Mouse (Mus musculus) cerebellum, adult 8-10 months (tissue): ENCODE data around the gene Paqr7.
A peak's percentile ranks its signal among the peaks of the same experiment; 100 is the strongest.
"Not testable (repeated sequence)": the region's sequence is repeated elsewhere in the genome, so short reads cannot be mapped to it uniquely, and the experiment has no call there.

Experiments used
- DNase-seq: peaks from one replicate; pipeline ENCODE4 v3.0.0; 2022

Paqr7 gene

GRCm38 (mm10) chr4:134474240-134474639 lies 22.3 kb upstream of the Paqr7 start:
- DNase-seq: no peak

- peak; percentile 64 for DNase-seq
These were observed 19.6 kb upstream of the Paqr7 start for GRCm38 (mm10) chr4:134476899-134477298.

- peak; percentile 98 for DNase-seq
These were observed 18.5 kb upstream of the Paqr7 start for GRCm38 (mm10) chr4:134478031-134478430.

DNA sequence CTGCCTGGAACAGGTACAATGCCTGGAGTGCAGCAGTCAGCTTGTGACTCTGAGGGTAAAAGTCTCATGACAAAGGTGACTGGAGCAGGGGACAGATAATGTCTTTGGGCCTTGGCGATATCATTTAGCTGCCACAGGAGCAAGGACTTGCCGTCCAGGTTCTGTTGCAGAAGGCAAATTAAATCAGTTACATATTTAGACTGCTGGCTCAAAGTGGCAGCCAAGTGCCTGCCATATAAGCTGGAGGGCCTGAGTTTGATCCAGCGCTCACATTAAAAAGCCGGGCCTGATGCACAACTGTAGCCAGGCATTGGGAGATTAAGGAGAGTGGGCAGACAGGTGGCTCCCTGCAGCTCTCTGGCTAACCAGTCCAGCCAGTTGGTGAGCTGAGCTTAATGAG lies 16.7 kb upstream of the Paqr7 start:
- DNase-seq: no peak

GRCm38 (mm10) chr4:134480864-134481263 lies 15.6 kb upstream of the Paqr7 start:
- DNase-seq: peak; percentile 79

DNA sequence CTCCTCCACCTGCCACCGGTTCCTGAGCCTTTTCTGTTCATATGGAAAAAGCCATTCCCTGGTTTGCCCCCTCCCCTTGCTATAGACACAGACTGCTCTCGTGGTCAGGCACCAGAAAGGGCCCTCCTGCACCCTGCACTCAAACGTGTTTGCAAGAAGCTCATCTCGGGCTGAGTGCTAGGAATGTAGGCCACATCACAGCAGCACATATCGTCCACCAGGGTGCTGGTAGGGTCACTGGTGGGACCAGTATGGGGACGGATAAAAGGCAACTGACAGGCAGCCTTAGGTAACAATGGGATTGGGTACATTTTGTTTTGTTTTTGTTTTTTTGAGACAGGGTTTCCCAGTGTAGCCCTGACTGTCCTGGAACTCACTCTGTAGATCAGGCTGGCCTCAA lies 15.2 kb upstream of the Paqr7 start:
- DNase-seq: no peak

GRCm38 (mm10) chr4:134482442-134482841 lies 14.1 kb upstream of the Paqr7 start:
- DNase-seq: peak; percentile 54

GRCm38 (mm10) chr4:134483078-134483688 lies 13.3 kb upstream of the Paqr7 start:
- DNase-seq: peak; percentile 67

- DNase-seq: peak; percentile 87
These were observed 12.8 kb upstream of the Paqr7 start for GRCm38 (mm10) chr4:134483696-134484095.

DNA sequence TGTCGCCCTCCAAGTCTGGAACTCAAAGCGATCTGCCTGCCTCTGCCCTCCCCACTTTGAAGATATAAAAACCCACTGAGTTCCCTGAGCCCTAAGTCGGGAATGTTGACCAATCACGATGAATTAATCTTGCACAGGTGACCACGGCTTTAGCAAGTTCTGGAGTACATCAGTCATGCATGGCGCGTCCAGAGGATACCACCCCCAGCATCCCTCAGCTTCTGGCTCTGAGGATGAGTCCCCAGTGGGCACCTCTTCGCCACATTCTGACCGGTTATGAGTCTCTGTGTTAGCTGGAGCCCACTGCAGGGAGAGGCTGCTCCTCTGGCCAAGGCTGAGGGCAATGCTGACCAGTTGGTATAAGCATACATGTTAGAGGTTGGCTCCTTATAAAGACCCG lies 12.3 kb upstream of the Paqr7 start:
- peak; percentile 67 for DNase-seq

DNA sequence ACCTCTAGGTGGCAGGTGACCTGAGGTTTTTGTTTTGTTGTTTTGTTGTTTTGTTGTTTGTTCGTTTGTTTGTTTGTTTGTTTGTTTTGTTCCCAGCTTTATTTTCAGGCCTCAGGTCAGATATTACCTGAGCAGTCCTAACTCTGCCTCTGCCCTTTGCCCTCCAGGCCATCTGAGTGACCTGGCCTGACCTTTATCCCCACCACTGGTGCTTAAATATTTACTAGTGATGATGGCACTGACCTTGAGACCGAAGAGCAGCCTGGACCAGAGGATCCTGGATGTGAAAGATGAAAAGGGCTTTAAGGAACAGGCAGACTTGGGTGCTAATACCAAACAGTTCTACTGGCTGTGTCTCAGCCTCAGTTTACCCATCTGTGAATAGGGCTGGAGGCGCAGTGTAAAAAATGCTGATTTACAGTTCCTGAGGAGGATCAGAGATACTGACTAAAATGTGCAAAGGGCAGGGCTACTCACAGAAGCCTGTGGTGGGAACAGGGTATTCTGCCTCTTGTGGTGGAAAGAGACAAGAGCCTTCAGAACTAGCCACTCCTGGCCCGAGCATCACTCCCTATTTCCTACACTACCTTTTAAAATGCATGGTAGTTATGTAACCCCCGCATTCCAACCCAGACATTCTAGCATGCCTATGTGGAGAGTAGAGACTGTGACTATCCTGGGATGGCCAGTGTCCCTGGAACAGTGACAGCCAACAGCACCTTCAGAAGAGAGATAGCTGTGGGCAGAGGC lies 11.2 kb upstream of the Paqr7 start:
- DNase-seq: peak; percentile 45

DNA sequence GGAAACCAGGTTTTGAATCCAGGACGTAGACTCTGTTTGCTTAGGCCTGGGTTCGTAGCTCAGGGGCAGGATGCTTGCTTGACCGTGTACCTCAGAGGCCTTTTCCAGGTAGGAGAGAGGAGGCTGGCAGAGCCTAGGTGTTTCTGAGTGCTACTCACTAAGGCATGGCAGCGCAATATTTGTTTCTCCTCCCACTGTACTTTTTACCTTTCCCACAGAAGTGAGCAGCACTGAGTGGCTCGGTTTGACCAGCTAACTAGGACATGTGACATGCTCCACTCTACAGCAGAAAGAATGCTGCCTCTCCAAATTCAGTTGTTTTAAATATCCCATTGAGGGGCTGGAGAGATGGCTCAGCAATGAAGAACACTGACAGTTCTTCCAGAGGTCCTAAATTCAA lies 8.3 kb upstream of the Paqr7 start:
- DNase-seq: no peak

DNA sequence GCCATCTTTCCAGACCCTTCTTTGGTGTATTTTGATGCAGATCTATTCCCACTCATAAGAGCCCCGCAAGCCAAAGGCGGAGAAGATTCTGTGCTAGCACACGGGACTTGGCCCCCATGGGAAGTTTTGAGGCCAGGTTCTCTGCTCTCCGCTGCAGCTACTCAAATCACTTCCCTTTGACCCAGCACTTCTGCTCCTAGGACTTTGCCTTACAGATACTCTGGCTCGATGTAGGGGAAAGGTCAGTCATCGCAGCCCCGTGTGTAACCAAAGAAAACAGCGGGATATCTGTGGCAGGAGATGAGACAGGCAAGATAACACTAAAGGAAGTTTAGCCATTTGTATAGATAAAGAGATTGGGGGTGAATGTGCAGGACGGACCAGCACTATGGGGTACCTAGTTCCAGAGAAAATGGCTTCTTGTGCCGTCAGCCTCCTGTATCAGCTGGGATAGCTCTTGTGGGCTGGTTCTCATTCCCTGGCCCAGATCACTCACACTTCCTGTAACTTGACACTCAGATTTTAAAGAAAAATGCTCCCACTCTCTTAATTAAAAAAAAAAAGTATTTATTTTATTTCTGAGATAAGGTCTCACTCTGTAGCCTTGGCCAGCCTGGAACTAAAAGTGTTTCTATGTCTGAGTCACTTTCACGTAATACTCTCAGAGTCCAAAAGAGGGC lies 6.4 kb upstream of the Paqr7 start:
- no peak for DNase-seq

DNA sequence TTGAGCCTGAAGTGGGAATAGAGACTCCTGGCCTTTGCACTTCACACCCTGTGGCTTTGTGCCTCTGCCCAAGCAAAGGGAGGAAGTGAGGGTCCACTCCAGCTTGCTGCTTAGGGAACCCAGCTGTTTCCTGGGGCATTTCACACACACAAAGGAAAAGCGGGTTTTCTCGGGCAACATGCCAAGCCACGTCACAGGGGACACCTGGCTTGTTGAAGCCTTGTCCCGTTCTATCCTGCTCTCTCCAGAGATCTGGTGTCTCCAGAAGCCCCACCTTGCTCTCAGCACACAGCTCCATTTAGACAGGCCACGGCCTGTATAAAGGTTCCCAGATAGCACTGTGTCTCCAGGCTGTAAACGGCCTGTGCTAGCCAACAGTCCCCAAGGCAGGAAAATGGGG lies 4.8 kb upstream of the Paqr7 start:
- DNase-seq: peak; percentile 42

DNA sequence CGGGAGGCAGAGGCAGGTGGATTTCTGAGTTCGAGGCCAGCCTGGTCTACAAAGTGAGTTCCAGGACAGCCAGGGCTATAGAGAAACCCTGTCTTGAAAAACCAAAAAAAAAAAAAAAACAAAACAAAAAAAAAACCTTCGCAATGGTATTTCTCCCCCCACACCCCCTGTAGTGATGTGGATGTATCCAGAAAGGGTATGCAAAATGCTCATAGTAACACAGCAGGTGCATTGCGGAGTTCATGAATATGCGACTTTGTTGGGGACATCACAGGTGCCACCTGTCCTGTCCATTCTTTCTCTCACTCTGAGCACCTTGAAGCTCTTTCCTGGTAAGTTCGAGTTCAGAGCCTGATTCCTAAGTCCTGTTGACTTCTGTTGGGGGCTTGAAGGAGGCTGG lies 2.3 kb upstream of the Paqr7 start:
- DNase-seq: not testable (repeated sequence)

DNA sequence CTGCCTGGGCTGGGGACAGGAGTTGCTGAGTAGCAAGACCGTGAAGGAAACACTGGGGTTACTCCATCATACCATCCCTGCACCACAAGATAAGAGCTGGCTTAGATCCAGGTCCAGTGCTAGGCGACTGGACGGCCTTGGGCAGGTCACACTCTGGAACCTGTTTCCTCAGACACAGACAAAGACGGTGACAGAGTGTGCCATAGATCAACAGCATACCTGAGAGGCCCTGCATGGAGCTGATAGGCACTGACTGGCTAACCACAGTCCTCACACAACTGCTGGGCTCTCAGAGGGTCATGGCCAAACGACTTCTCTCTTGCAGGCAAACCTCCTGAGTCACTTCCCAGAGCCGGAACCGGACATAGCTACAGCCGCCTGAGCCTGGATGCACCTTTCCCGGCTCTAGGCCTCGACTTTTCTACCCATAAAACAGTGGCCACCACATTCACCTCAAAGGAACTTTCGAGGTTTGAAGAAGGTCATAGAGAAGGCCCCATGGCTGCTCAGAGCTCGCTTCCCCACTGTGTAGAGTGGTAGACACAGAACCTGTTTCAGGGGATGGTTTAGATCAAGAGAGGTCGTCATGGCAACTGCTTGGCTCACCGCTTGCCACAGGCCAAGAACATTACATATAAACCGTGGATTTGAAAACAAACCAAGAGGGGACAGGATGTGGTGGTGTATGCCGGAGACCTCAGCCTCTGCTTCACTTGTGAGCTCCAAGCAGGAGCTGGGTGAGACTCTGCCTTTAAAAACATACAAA lies 1.5 kb upstream of the Paqr7 start:
- DNase-seq: no peak

GRCm38 (mm10) chr4:134495546-134495923 lies 962 bp upstream of the Paqr7 start:
- no peak for DNase-seq

- DNase-seq: no peak
These were observed 726 bp downstream of the Paqr7 start for GRCm38 (mm10) chr4:134497223-134497622.

DNA sequence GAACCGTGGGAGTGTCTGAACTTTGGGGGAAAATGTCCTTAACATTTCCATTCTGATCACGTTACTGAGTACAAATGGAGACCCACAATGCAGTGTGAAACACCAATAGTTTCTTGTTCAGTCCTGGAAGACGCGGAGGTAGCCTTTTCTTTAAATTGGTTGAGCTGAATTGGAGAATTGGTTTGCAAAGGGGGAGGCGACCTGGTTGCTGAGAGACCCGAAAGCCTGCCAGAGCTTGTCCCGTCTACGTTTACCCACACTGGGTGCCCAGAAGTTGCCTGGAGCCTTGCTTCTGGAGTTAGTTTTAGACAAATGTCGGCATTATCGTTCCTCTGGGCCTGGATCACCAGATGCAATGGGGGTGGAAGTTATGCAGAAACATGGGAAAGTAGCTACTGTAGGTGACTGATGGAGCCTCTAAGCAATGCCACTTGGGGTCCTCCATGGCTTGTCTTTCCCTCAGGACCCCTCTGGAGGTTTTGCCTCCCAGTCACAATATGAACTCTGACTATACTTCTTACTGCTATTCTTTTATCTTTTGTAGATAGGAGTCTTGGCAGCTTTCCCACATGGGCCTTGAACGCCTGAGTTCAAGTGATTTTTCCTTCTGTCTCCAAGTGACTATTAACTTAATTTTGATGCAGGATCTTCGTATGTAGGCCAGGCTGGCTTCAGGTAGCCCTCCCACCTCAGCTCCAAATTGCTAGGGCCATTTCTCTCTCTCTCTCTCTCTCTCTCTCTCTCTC lies 1.7 kb downstream of the Paqr7 start:
- no peak for DNase-seq

- DNase-seq: not testable (repeated sequence)
These were observed 2.5 kb downstream of the Paqr7 start for GRCm38 (mm10) chr4:134498983-134499382.

DNA sequence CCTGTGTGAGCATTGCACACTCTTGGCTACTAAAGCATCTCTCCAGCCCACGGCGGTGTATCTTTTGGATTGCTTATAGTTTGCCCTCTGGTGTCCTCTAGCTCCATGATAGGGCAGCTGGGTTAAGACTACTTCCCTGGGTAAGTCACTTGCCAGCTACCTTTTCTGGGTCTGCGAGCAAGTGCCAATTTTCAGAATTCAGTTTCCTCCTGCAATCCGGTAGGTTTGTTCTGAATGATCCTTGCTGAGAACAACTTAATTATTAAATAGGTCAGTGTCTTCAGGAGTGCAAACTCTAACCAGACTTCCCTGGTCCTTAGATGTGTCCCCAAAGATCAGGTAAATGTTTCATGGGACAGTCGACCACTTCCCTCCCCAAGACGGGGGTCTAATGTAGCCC lies 4.6 kb downstream of the Paqr7 start:
- DNase-seq: no peak

GRCm38 (mm10) chr4:134503686-134504357 lies 7.3 kb downstream of the Paqr7 start:
- DNase-seq: no peak
